Mouse (Mus musculus) hindbrain, embryonic 12.5 days (tissue): ENCODE measurements around the gene Gm16506. TPM values are rescaled to one million over a fixed set of nuclear protein-coding genes. Genes with fewer than 3 reads are reported as not detected.
"Not testable (repeated sequence)": the region's sequence is repeated elsewhere in the genome, so short reads cannot be mapped to it uniquely, and the experiment has no call there.

Experiments
- ATAC-seq: fragments of 200-750 bp; cut with Nextera tagmentation; 2 replicates; pipeline ENCODE4 v1.8.0; 2017; ENCODE audit warnings: moderate TSS enrichment; ENCODE audit not compliant: low FRiP score
- H3K27ac ChIP-seq: fragments of 300-500 bp; sonication (generic); 2 replicates; pipeline ENCODE4 v1.5.1; 2016; ENCODE audit warnings: mild to moderate bottlenecking
- H3K27me3 ChIP-seq: fragments of 300-500 bp; sonication (generic); 2 replicates; pipeline ENCODE4 v1.6.1; 2016; ENCODE audit warnings: mild to moderate bottlenecking
- H3K36me3 ChIP-seq: fragments of 300-500 bp; sonication (generic); 2 replicates; pipeline ENCODE4 v1.6.1; 2016; ENCODE audit warnings: mild to moderate bottlenecking
- H3K4me1 ChIP-seq: fragments of 300-500 bp; sonication (generic); 2 replicates; pipeline ENCODE4 v1.6.1; 2016
- H3K4me2 ChIP-seq: fragments of 300-500 bp; sonication (generic); replicated peaks from 2 replicates; pipeline ENCODE4 v1.6.1; 2016; ENCODE audit warnings: mild to moderate bottlenecking
- H3K4me3 ChIP-seq: fragments of 300-500 bp; sonication (generic); 2 replicates; pipeline ENCODE4 v1.5.1; 2016; ENCODE audit warnings: mild to moderate bottlenecking
- H3K9ac ChIP-seq: fragments of 300-500 bp; sonication (generic); 2 replicates; pipeline ENCODE4 v1.6.1; 2016; ENCODE audit warnings: mild to moderate bottlenecking, moderate library complexity
- H3K9me3 ChIP-seq: fragments of 300-500 bp; sonication (generic); replicated peaks from 2 replicates; pipeline ENCODE4 v1.6.1; 2016; ENCODE audit warnings: mild to moderate bottlenecking
- WGBS: fragments of 180-500 bp; shearing (Covaris S2); methylation state at CpG from one replicate; pipeline ENCODE4 v1.1.7; 2016; 5-methylcytosine and 5-hydroxymethylcytosine counted together
- polyA plus RNA-seq: library from polyadenylated mRNA; unstranded; fragments of >200 nt; fragmentation: Nextera tagmentation; extraction: Ambion mirVana; gene quantifications from 2 replicates; pipeline ENCODE4 v1.2.1, GENCODE M21; 2016

Gm16506 gene
- polyA plus RNA-seq: not detected in 2 replicates

DNA sequence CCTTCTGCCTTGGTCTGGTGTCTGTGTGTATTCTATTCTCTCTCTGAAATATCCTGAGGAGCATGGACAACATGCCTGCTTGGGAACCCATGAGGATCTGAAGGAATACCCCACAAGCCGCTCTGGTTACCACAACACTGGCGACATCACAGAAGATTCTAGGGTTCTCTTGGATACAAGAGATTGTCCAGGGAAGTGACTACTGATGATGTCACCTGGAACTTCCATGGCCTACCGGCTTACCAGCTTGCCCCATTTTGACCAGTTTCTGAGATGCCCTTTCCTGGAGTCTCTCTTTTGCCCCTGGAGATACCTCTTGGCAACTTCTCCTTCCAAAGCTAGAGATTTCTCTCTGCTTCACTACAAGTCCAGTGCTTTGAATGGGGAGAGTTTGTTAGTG is at the start of gene Gm16506:
Gm16506 (minus strand) TSS at position 101 of the 400 bp plus-strand sequence.
- not testable (repeated sequence) for H3K27ac ChIP-seq, H3K4me3 ChIP-seq, H3K9ac ChIP-seq, H3K4me2 ChIP-seq, H3K36me3 ChIP-seq, H3K27me3 ChIP-seq, H3K9me3 ChIP-seq, H3K4me1 ChIP-seq, ATAC-seq
- WGBS: 100% methylated on average over 3 of the region's 3 CpGs

DNA sequence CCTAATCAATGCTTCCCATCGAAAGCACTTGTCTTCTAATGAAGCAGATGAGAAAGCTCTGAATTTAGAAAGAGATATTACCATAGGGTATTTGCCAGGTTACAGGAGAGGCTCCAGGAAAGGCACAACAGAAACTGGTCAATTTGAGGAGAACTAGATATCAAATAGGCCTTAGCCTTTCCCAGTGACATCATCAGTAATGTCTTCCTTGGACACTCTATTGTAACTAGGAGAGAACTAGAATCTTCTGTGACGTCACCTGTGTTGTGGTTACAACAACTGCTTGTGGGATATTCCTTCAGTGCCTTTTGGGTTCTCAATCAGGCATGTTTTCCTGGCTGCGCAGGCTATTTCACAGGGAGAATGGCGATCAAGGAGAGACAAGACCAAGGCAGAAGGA is 20.3 kb upstream of the Gm16506 start, which contains the start of gene Gm6526:
Gm6526 (plus strand) TSS at position 301 of the 400 bp plus-strand sequence.
- not testable (repeated sequence) for ATAC-seq, H3K36me3 ChIP-seq, H3K9ac ChIP-seq, H3K4me2 ChIP-seq, H3K4me1 ChIP-seq, H3K27ac ChIP-seq, H3K4me3 ChIP-seq, H3K9me3 ChIP-seq, H3K27me3 ChIP-seq
- 83% methylated on average over 4 of the region's 4 CpGs for WGBS

DNA sequence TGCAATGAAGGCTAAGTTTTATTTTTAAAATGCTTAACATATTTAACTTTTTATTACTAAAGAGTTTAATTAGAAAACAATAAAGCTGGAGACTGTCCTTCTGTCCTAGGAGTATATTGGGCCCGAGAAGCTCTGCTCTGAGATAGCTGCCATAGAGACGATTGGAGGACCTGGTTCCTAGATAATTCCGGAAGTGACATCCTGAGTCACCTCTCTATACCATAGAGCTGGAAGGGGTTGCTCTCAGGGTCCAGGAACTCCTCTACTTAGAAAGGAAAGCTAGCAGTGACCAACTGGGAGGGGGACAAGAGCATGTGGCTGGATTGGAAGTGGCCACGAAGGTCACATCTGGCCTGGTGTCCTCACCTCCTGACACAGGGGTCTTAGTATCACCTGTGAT is 29.7 kb downstream of the Gm16506 start, which contains the start of gene Gm7324:
Gm7324 (plus strand) TSS at position 208 of the 400 bp plus-strand sequence.
- not testable (repeated sequence) for H3K4me1 ChIP-seq, H3K9ac ChIP-seq, H3K4me2 ChIP-seq, H3K4me3 ChIP-seq, H3K36me3 ChIP-seq, H3K27ac ChIP-seq, H3K27me3 ChIP-seq, H3K9me3 ChIP-seq, ATAC-seq
- WGBS: 88% methylated on average over 4 of the region's 4 CpGs

DNA sequence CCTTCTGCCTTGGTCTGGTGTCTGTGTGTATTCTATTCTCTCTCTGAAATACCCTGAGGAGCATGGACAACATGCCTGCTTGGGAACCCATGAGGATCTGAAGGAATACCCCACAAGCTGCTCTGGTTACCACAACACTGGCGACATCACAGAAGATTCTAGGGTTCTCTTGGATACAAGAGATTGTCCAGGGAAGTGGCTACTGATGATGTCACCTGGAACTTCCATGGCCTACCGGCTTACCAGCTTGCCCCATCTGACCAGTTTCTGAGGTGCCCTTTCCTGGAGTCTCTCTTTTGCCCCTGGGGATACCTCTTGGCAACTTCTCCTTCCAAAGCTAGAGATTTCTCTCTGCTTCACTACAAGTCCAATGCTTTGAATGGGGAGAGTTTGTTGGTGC is 50.2 kb downstream of the Gm16506 start, which contains the start of gene Gm8165:
Gm8165 (minus strand) TSS at position 101 of the 400 bp plus-strand sequence.
- not testable (repeated sequence) for H3K9ac ChIP-seq, H3K4me1 ChIP-seq, ATAC-seq, H3K27ac ChIP-seq, H3K36me3 ChIP-seq, H3K4me2 ChIP-seq, H3K27me3 ChIP-seq, H3K4me3 ChIP-seq, H3K9me3 ChIP-seq
- 100% methylated on average over 1 of the region's 2 CpGs for WGBS

Other genes starting within 250 kb of the Gm16506 start
- not detected in 2 replicates for gene Gm5799, start 183.9 kb downstream of the Gm16506 start, polyA plus RNA-seq
- gene Gm17654, start 148.3 kb downstream of the Gm16506 start, polyA plus RNA-seq: not detected in 2 replicates
- not detected in 2 replicates for gene Gm10375, start 119.5 kb downstream of the Gm16506 start, polyA plus RNA-seq
- not detected in 2 replicates for gene Gm8165, start 50.3 kb downstream of the Gm16506 start, polyA plus RNA-seq
- 1.2 and 1.7 TPM in 2 replicates for gene Gm7324, start 29.7 kb downstream of the Gm16506 start, polyA plus RNA-seq
- gene Gm6526, start 20.4 kb upstream of the Gm16506 start, polyA plus RNA-seq: not detected in 2 replicates
- gene Gm8180, start 57.3 kb upstream of the Gm16506 start, polyA plus RNA-seq: not detected in 2 replicates
- not detected in 2 replicates for gene Ear1, start 148.0 kb upstream of the Gm16506 start, polyA plus RNA-seq
- gene Ear10, start 196.1 kb upstream of the Gm16506 start, polyA plus RNA-seq: not detected in 2 replicates
- gene Gm8113, start 197.9 kb upstream of the Gm16506 start, polyA plus RNA-seq: 8.1 and 12.1 TPM in 2 replicates
- gene Ang5, start 229.6 kb upstream of the Gm16506 start, polyA plus RNA-seq: not detected in 2 replicates